Mouse (Mus musculus) embryo, embryonic 11 days (tissue): ENCODE results near the gene Pias1.

ENCODE experiments used
- DNase-seq: peaks from one replicate; pipeline ENCODE4 v3.0.0-alpha.2; 2015

Gene Pias1

DNA sequence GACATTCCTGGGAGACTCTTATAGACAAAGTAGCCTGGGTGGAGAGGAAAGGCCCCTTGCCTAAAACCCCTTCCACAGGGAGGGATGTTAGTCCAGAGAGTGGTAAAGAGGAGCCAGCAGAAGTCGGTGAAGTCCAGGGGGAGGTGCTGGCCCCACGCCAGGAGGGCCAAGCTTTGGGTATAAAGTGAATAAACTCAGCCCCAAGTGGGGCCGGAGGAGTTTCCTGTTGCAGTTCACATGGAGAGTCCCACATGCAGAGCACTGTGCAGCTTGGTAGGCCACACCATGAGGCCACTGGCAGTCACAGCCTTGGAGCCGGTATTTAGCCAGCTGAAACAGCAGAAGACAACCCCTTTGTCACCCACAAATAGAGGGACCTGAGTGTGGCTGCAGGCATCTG is 133.2 kb downstream of the Pias1 start:
- DNase-seq: no peak

DNA sequence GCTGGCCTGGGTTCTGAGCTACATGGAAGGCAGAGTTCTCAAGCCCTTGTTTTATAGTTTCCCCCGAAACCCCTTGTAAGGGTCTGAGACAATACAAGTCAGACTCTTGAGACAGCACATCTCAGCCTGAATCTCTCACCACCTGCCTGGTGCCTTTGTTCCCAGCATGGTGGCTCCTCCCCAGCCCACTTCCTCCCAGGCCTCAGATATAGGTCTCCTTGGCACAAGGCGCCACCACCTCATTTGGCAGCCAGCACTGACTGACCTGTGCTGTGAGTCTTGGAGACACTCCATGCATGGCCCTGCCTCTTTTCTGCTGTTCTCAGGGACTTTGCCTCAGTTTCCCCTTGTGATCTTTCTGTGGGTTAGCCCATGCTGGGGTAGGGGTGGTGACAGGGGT is 136.2 kb downstream of the Pias1 start:
- no peak for DNase-seq

DNA sequence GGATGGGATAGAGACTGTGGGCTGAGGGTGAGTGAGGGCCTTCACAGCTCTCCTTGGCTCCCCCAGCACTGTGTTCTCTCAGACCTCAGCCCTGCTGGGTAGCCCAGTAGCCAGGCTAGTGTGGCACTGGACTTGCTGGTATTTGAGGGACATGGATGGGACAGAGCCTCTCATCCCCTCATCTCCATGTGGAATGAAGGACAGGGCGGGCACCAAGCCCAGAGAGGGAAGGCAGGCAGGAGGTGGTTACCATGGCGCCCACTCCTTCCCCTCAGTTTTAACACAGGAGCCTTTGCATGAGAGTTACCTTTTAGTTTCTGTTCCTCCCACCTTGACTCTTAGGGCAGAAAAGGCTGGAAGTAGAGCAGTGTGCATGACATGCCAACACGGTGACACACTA is 139.1 kb downstream of the Pias1 start:
- DNase-seq: no peak

DNA sequence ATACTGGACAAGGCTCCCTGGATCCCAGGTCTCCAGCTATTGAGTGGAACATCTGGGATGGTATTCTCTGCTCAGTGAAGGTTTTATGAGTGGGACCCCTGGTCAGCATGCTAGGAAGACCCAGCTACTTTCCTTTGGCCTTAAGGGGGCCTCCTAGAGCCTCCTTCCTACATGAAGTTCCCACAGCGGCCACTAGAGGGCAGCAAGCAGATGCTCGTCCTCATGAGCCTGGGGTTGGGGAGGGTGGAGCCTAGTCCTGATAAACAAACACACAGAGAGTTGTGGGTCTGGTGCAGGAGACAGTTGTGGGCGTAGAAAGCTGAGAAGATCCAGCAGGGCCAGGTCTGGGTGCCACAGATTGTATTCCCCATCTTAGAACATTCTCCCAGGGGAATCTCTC is 140.0 kb downstream of the Pias1 start:
- DNase-seq: peak; percentile 87

DNA sequence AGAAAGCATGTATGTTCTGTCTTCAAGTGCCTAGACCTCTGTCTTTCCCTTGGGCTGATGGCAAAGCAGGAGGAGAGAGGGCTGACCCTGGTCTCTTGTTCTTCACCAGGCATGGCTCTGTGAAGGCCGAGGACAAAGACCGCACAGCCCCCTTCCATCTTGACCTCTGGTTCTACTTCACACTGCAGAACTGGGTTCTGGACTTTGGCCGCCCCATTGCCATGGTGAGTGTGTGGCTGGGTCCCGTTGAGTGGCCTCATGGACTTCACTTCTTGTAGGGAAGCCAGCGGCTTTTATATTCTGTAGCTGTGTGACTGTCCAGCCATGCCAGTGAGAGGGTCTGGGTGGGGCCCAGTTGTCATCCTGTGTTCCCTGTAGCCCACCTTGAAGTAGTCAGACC is 143.3 kb downstream of the Pias1 start:
- DNase-seq: no peak

DNA sequence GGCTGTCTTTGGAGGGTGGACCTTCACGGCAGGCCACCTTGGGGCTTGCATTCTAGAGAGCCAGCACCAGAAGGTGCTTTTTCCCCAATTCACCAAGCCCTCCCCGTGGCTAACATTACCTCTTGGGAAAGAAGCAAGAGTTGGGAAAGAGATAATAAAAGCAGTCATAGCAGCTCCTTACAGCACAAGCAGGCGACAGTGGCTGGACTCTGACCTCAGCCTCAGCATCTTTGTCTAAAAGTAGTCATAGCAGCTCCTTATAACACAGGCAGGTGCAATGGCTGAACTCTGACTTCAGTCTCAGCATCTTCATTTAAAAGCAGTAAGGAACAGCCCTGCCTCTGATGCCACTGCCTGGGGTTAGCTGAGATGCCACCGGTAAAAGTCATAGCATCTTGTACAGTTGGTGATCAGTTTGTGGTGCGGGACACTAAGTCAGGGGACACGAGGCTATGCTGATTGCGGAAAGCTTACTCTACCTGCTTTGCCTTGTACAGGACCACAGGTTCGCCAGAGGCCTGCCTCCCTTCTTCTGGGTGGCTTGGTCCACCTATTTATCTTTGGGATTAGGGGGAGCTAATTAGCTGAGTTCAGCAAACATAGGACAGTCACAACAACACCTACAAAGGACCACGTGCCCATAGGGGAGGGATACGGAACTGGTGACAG is 144.2 kb downstream of the Pias1 start:
- no peak for DNase-seq

DNA sequence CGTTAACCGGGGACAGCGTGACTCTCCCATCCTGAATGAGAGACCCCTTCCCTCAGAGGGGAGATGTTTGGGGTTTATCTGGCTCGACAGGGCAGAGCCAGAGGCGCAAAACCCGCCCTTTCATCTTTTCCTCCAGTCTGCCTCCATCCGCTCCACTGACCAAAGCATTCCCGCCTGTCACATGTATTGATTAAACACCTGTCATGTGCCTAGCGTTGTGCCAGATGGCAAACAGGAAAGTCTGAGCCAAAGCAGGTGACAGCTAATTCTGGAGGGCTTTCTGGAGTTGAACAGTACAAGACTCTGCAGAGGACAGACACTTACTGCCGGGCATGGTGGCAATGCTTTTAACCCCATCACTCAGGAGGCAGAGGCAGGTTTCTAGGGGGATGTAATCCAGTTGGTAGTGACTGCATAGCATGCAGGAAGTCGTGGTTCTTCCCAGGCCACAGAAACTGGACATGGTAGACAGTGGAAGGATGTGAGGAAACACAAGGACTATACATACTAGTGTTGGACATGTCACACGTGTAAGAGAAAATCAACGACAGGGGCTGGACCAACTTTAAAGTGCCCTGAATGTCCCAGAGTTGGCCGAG is 148.5 kb downstream of the Pias1 start:
- DNase-seq: peak; percentile 68

DNA sequence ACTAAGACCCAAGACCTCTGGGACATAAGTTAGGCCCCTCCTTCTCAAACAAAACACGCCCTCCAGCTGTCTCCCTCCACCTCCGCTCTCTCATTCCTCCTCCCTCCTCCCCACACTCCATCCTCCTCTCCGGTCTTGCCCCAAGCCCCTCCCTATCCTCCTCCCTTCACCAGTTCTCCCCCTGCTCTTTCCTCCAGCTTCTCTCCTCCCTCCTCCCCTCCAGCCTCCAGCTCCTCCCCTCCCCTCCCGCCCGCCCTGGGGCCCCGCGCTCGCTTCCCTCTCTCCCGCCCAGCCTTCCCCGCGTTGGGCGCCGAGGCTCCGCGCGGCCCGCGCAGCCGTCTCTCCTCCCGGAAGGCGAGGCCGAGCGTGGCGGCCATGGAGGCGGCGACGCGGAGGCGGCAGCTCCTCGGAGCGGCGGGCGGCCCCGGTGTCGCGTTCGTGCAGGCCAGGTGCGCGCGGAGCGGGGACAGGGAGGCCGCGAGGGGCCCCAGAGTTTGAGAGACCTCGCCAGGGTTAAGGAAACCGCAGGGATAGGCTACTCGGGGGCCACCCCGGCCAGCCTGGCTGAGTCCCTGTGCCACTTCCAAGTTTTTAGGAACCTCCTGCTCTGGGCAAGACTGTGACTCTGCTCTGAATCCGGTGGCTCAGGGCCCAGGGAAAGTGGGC is 149.1 kb downstream of the Pias1 start, which contains the start of gene Cln6:
Gene Cln6, plus strand, starts transcription at position 280 of the 666 bp plus-strand sequence.
- DNase-seq: peak; percentile 86

DNA sequence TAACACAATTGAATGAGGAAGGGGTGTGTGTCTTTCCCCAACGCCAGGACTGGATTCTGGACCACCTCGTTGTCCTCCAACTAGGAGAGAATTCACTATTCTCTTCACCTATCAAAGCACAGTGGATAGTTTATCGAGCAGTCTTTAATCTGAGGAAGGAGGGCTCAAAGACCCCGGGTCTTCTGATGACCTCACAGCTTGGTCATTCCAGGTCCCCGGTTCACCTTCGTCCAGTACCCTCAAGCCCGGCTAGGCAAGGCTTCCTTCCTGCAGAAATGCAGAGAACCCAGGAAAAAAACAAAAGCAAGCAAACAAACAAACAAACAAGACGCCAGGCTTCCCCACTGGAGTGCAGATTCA is 149.6 kb downstream of the Pias1 start:
- DNase-seq: no peak

DNA sequence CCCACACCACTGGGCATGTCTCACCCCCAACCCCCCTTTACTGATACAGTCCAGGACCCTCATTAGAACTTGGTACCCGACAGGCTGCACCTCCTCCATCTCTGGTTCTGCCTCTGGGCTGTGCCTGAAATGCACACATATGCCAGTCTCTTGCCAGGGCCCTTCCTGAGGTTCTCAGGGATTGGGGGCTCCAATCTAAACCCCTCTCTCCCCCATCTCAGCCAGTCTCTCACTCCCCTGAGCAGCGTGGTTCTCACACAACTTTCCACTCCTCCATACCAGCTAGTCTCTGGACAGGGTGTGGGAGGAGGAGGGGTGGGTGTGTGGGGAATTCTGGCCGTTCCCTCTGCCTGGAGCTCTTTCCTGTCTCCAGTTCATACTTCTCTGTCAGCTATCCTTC is 150.1 kb downstream of the Pias1 start:
- no peak for DNase-seq

DNA sequence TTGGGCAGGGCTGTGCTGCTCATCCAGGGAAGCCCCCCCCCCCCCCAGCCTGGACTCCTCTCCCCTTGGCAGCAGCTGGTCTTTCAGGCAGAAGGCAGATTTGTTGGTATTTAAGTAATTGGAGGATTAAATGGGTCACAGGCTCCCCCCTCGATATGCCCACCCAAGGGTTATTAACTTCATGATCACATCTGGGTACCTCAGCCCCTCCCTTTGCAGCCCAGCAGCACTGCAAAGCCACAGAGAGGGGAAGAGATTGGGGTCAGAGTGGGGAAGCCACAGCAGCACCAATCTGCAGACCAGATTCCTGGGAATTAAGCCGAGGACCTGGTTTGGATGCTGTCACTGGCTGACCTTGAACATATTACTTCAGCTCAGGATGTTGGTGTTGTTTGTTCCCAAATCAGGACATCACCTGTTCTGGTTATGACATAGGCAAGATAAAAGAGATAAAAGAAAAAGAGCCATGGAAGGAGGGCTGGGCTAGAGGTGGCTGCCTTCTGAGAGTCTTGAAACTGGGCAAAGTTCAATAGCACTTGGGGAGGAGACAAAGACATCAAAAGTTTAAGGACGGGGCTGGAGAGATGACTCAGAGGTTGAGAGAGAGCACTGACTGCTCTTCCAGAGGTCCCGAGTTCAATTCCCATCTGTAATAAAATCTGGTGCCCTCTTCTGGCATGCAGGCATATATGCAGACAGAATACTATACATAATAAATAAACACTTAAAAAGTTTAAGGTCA is 151.8 kb downstream of the Pias1 start:
- DNase-seq: no peak

DNA sequence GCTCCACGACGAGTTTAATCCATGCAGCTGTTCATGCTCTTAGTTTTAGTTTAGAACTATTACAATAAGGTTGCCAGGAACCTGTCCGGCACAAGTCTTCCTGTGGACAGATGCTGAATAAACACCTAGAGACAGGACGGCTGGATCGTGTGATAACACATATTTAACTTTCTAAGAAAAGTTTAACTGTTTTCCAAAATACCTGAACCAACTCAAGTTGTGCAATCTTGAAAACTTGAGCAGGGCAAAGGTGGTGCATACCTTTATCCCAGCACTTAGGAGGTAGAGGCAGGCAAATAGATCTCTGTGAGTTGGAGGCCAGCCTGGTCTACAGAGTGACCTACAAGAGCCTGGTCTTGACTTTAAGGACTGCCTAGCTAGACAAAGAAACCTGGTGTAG is 152.8 kb downstream of the Pias1 start:
- no peak for DNase-seq

DNA sequence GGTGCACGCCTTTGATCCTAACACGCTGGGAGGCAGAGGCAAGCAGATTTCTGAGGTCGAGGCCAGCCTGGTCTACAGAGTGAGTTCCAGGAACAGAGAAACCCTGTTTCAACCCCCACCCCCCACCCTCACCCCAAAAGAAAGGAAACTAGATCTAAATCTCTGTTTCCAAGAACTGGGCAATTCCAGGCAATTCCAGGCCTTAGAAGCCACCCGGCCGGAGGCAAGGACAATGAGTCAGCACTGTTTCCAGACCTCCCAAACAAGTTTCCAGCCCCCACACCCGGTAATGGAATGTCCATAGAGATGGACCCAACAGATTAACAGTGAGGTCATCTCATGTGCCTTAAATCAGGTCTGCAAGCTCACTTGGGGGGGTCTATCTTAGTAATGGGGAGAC is 157.8 kb downstream of the Pias1 start:
- no peak for DNase-seq

DNA sequence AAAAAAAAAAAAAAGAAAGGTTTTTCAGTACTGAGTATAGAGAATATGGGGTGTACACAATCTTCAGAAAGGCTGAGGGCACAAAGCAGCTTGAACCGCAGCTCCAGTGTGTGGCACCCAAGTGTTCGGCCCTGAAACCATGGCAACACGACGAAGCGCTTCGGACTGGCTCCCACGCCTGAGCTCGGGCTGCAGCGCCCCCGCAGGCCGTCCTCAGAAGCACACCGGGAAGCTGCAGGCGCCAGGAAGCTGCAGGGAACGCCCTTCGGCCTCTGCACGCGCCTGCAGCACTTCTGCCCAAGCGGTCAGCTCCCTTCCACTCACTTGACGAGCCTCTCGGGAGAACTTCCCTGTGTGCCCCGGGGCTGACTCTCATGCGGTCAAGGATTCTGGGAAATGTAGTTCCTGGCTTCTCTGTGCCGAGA is 159.1 kb downstream of the Pias1 start:
- DNase-seq: peak; percentile 97
